Mouse (Mus musculus) intestine, embryonic 16.5 days (tissue): ENCODE measurements around the gene Gtf2ird2. TPM values are rescaled to one million over a fixed set of nuclear protein-coding genes. Genes with fewer than 3 reads are reported as not detected.

ENCODE experiments used
- ATAC-seq: fragments of 200-750 bp; cut with Nextera tagmentation; 2 replicates; pipeline ENCODE4 v1.8.0; 2017; ENCODE audit warnings: moderate TSS enrichment, moderate library complexity
- H3K27ac ChIP-seq: fragments of 300-500 bp; sonication (generic); 2 replicates; pipeline ENCODE4 v1.5.1; 2014; ENCODE audit warnings: mild to moderate bottlenecking, low read length
- H3K27me3 ChIP-seq: fragments of 300-500 bp; sonication (generic); replicated peaks from 2 replicates; pipeline ENCODE4 v1.6.1; 2014; ENCODE audit warnings: low read length, control low read depth, mixed read lengths; ENCODE audit not compliant: control insufficient read depth, insufficient read depth
- H3K36me3 ChIP-seq: fragments of 300-500 bp; sonication (generic); 2 replicates; pipeline ENCODE4 v1.6.1; 2014; ENCODE audit warnings: low read length, control low read depth; ENCODE audit not compliant: control insufficient read depth, insufficient read depth
- H3K4me1 ChIP-seq: fragments of 300-500 bp; sonication (generic); 2 replicates; pipeline ENCODE4 v1.6.1; 2014; ENCODE audit warnings: low read length, control low read depth, mixed read lengths; ENCODE audit not compliant: control insufficient read depth, insufficient read depth
- H3K4me2 ChIP-seq: fragments of 300-500 bp; sonication (generic); 2 replicates; pipeline ENCODE4 v1.6.1; 2014; ENCODE audit warnings: low read depth, low read length, control low read depth
- H3K4me3 ChIP-seq: fragments of 300-500 bp; sonication (generic); 2 replicates; pipeline ENCODE4 v1.5.1; 2014; ENCODE audit warnings: mild to moderate bottlenecking, low read length
- H3K9ac ChIP-seq: fragments of 300-500 bp; sonication (generic); 2 replicates; pipeline ENCODE4 v1.6.1; 2014; ENCODE audit warnings: low read depth, low read length
- H3K9me3 ChIP-seq: fragments of 300-500 bp; sonication (generic); 2 replicates; pipeline ENCODE4 v1.6.1; 2016; ENCODE audit warnings: low read length, control low read depth; ENCODE audit not compliant: control insufficient read depth
- WGBS: fragments of 180-500 bp; shearing (Covaris S2); extraction: QIAGEN DNeasy Blood & Tissue Kit; methylation state at CpG from one replicate; pipeline ENCODE4 v1.1.7; 2014; 5-methylcytosine and 5-hydroxymethylcytosine counted together
- polyA plus RNA-seq: library from polyadenylated mRNA; unstranded; fragments of >200 nt; fragmentation: Nextera tagmentation; extraction: Ambion mirVana; gene quantifications from 2 replicates; pipeline ENCODE4 v1.2.1, GENCODE M21; 2015

Gtf2ird2 gene
- polyA plus RNA-seq, 1 experiment from 2014 or later, result 7.0 TPM

- ATAC-seq, result peak; percentile 88
- Histone ChIP-seq H3K4me3 (peak within 1 kb of the TSS; percentile 89), H3K9ac (peak within 1 kb of the TSS; percentile 83), H3K9me3 (no peaks in the 10 kb centered on the region), H3K4me1 (peaks cover 6% of the 10 kb centered on the region), H3K27ac (peak within 1 kb of the TSS; percentile 81), H3K27me3 (no peaks in the 10 kb centered on the region), H3K36me3 (0 out of 2 replicates have a peak, but pooled peaks cover 4% of the 10 kb centered on the region), H3K4me2 (peak within 1 kb of the TSS; percentile 78)
- WGBS, result under 1% methylated on average over 58 of the region's 72 CpGs
These were observed 7.5 kb upstream of the Gtf2ird2 start, which contains the start of gene Rcc1l for GRCm38 (mm10) chr5:134176169-134176881. Gene Rcc1l (minus strand): TSS chr5:134176774.

GRCm38 (mm10) chr5:134178536-134178935 is 5.3 kb upstream of the Gtf2ird2 start:
- Histone ChIP-seq H3K36me3 (no peaks in the 10 kb centered on the region), H3K4me1 (peaks cover 18% of the 10 kb centered on the region), H3K27me3 (no peaks in the 10 kb centered on the region), H3K9ac (no peak overlapping the region), H3K27ac (no peak overlapping the region), H3K4me3 (no peak overlapping the region), H3K9me3 (no peaks in the 10 kb centered on the region), H3K4me2 (no peak overlapping the region)
- 71% methylated on average over 7 of the region's 7 CpGs for WGBS
- ATAC-seq, result no peak

GRCm38 (mm10) chr5:134179871-134180270 is 3.9 kb upstream of the Gtf2ird2 start:
- Histone ChIP-seq H3K9me3 (no peaks in the 10 kb centered on the region), H3K4me1 (peaks cover 20% of the 10 kb centered on the region), H3K27ac (no peak overlapping the region), H3K36me3 (no peaks in the 10 kb centered on the region), H3K4me3 (no peak overlapping the region), H3K4me2 (no peak overlapping the region), H3K9ac (no peak overlapping the region), H3K27me3 (no peaks in the 10 kb centered on the region)
- no peak for ATAC-seq
- 19% methylated on average over 7 of the region's 7 CpGs for WGBS

GRCm38 (mm10) chr5:134182172-134182571 is 1.6 kb upstream of the Gtf2ird2 start:
- Histone ChIP-seq H3K9ac (no peak overlapping the region), H3K4me2 (no peak overlapping the region; the same call in 1 of the 2 replicates), H3K4me3 (no peak overlapping the region), H3K36me3 (no peaks in the 10 kb centered on the region), H3K27ac (no peak overlapping the region), H3K27me3 (no peaks in the 10 kb centered on the region), H3K4me1 (peaks cover 14% of the 10 kb centered on the region), H3K9me3 (no peaks in the 10 kb centered on the region)
- WGBS, result 55% methylated on average over 3 of the region's 3 CpGs
- ATAC-seq, result no peak

GRCm38 (mm10) chr5:134182735-134183134 is 1.1 kb upstream of the Gtf2ird2 start:
- WGBS, result 35% methylated on average over 4 of the region's 4 CpGs
- H3K36me3 ChIP-seq, result no peaks in the 10 kb centered on the region

GRCm38 (mm10) chr5:134183162-134183561 is 657 bp upstream of the Gtf2ird2 start:
- Histone ChIP-seq H3K4me1 (peaks cover 14% of the 10 kb centered on the region), H3K27me3 (no peaks in the 10 kb centered on the region), H3K4me3 (peak overlapping the region; percentile 79), H3K9me3 (no peaks in the 10 kb centered on the region; the same call in 1 of the 2 replicates), H3K36me3 (no peaks in the 10 kb centered on the region), H3K4me2 (peak overlapping the region; percentile 90), H3K9ac (peak overlapping the region; percentile 88), H3K27ac (peak overlapping the region; percentile 94)
- WGBS, result 46% methylated on average over 7 of the region's 7 CpGs
- ATAC-seq, result no peak

More at GRCm38 (mm10) chr5:134182735-134183134, 1.1 kb upstream of the Gtf2ird2 start:
- Histone ChIP-seq H3K4me1 (peaks cover 14% of the 10 kb centered on the region), H3K4me3 (peak overlapping the region; percentile 79; the same call in 1 of the 2 replicates), H3K27ac (0 out of 2 replicates have a peak overlapping the region, but pooled peaks have one; percentile 30), H3K4me2 (peak overlapping the region; percentile 90), H3K27me3 (no peaks in the 10 kb centered on the region), H3K9ac (no peak overlapping the region), H3K9me3 (no peaks in the 10 kb centered on the region; the same call in 1 of the 2 replicates)
- ATAC-seq, result no peak

GRCm38 (mm10) chr5:134186059-134186458 is 2.2 kb downstream of the Gtf2ird2 start:
- H3K27me3 ChIP-seq, result no peaks in the 10 kb centered on the region
- H3K36me3 ChIP-seq, result no peaks in the 10 kb centered on the region
- no peak for ATAC-seq
- 73% methylated on average over 3 of the region's 3 CpGs for WGBS
- H3K27ac ChIP-seq, result no peak overlapping the region
- H3K9ac ChIP-seq, result no peak overlapping the region
- H3K4me2 ChIP-seq, result no peak overlapping the region
- H3K4me3 ChIP-seq, result no peak overlapping the region
- H3K9me3 ChIP-seq, result no peaks in the 10 kb centered on the region; the same call in 1 of the 2 replicates
- peaks cover 14% of the 10 kb centered on the region for H3K4me1 ChIP-seq

GRCm38 (mm10) chr5:134186961-134187731 is 3.3 kb downstream of the Gtf2ird2 start:
- no peak overlapping the region for H3K27ac ChIP-seq

GRCm38 (mm10) chr5:134188571-134188970 is 4.8 kb downstream of the Gtf2ird2 start:
- no peak for ATAC-seq
- Histone ChIP-seq H3K4me1 (peaks cover 2% of the 10 kb centered on the region), H3K4me2 (no peak overlapping the region), H3K27ac (no peak overlapping the region), H3K4me3 (no peak overlapping the region), H3K36me3 (no peaks in the 10 kb centered on the region), H3K27me3 (no peaks in the 10 kb centered on the region), H3K9ac (no peak overlapping the region), H3K9me3 (no peaks in the 10 kb centered on the region; the same call in 1 of the 2 replicates)
- 65% methylated on average over 7 of the region's 7 CpGs for WGBS

More at GRCm38 (mm10) chr5:134186961-134187731, 3.3 kb downstream of the Gtf2ird2 start:
- WGBS, result 74% methylated on average over 4 of the region's 4 CpGs
- Histone ChIP-seq H3K4me3 (no peak overlapping the region), H3K36me3 (no peaks in the 10 kb centered on the region), H3K9me3 (no peaks in the 10 kb centered on the region; the same call in 1 of the 2 replicates), H3K9ac (no peak overlapping the region), H3K4me1 (peaks cover 14% of the 10 kb centered on the region), H3K27me3 (no peaks in the 10 kb centered on the region), H3K4me2 (no peak overlapping the region)
- no peak for ATAC-seq
